Mouse (Mus musculus): ENCODE results near the gene Sema4d. TPM values are rescaled to one million over a fixed set of nuclear protein-coding genes. Genes with fewer than 3 reads are reported as not detected.
"Not testable (repeated sequence)": the region's sequence is repeated elsewhere in the genome, so short reads cannot be mapped to it uniquely, and the experiment has no call there.

The Sema4d gene
- polyA plus RNA-seq, 1 experiment from 2014 or later, result 15.1 TPM

- peaks cover 10% of the 10 kb centered on the region; the same call in 1 of the 2 replicates for H3K36me3 ChIP-seq (replicated peaks)
- no peak overlapping the region for H3K4me2 ChIP-seq
- ATAC-seq (replicated peaks), result no peak
- no peaks in the 10 kb centered on the region for H3K9me3 ChIP-seq
- H3K4me1 ChIP-seq, result no peaks in the 10 kb centered on the region
- H3K4me3 ChIP-seq, result no peak overlapping the region
- H3K27ac ChIP-seq, result no peak overlapping the region
- H3K9ac ChIP-seq, result no peak overlapping the region
- H3K27me3 ChIP-seq (replicated peaks), result no peaks in the 10 kb centered on the region
Observed at GRCm38 (mm10) chr13:51696481-51696880, 97.1 kb downstream of the Sema4d start.

GRCm38 (mm10) chr13:51688688-51689087, 104.9 kb downstream of the Sema4d start:
- Histone ChIP-seq H3K9ac (no peak overlapping the region), H3K4me2 (no peak overlapping the region), H3K4me3 (no peak overlapping the region), H3K27me3 (replicated peaks) (no peaks in the 10 kb centered on the region), H3K4me1 (no peaks in the 10 kb centered on the region), H3K9me3 (no peaks in the 10 kb centered on the region), H3K27ac (no peak overlapping the region), H3K36me3 (replicated peaks) (peaks cover 15% of the 10 kb centered on the region)
- ATAC-seq (replicated peaks), result no peak
- WGBS, result 48% methylated on average over 3 of the region's 3 CpGs

- H3K36me3 ChIP-seq (replicated peaks), result peaks cover 22% of the 10 kb centered on the region
- no peak for ATAC-seq (replicated peaks)
Observed at GRCm38 (mm10) chr13:51686966-51687365, 106.6 kb downstream of the Sema4d start.

GRCm38 (mm10) chr13:51685290-51685966, 108.1 kb downstream of the Sema4d start:
- Histone ChIP-seq H3K9me3 (no peaks in the 10 kb centered on the region), H3K27ac (no peak overlapping the region), H3K4me3 (no peak overlapping the region), H3K4me2 (no peak overlapping the region), H3K27me3 (replicated peaks) (no peaks in the 10 kb centered on the region), H3K4me1 (no peaks in the 10 kb centered on the region), H3K9ac (no peak overlapping the region), H3K36me3 (replicated peaks) (peaks cover 30% of the 10 kb centered on the region)
- WGBS, result 95% methylated on average over 7 of the region's 7 CpGs
- no peak for ATAC-seq (replicated peaks)

More at GRCm38 (mm10) chr13:51686966-51687365, 106.6 kb downstream of the Sema4d start:
- 95% methylated on average over 5 of the region's 5 CpGs for WGBS
- no peak overlapping the region for H3K4me2 ChIP-seq
- H3K27me3 ChIP-seq (replicated peaks), result no peaks in the 10 kb centered on the region
- no peak overlapping the region for H3K9ac ChIP-seq
- no peak overlapping the region for H3K4me3 ChIP-seq
- no peak overlapping the region for H3K27ac ChIP-seq
- no peaks in the 10 kb centered on the region for H3K9me3 ChIP-seq
- no peaks in the 10 kb centered on the region for H3K4me1 ChIP-seq

GRCm38 (mm10) chr13:51681634-51682033, 111.9 kb downstream of the Sema4d start:
- H3K27ac ChIP-seq, result no peak overlapping the region
- H3K9me3 ChIP-seq, result no peaks in the 10 kb centered on the region
- no peaks in the 10 kb centered on the region for H3K4me1 ChIP-seq
- H3K9ac ChIP-seq, result no peak overlapping the region
- H3K4me3 ChIP-seq, result no peak overlapping the region
- peaks cover 46% of the 10 kb centered on the region for H3K36me3 ChIP-seq (replicated peaks)
- WGBS, result 95% methylated on average over 8 of the region's 8 CpGs
- H3K4me2 ChIP-seq, result no peak overlapping the region
- H3K27me3 ChIP-seq (replicated peaks), result no peaks in the 10 kb centered on the region
- no peak for ATAC-seq (replicated peaks)

GRCm38 (mm10) chr13:51681076-51681475, 112.5 kb downstream of the Sema4d start:
- Histone ChIP-seq H3K27me3 (replicated peaks) (no peaks in the 10 kb centered on the region), H3K4me3 (no peak overlapping the region), H3K9me3 (no peaks in the 10 kb centered on the region), H3K36me3 (replicated peaks) (peaks cover 52% of the 10 kb centered on the region), H3K4me1 (no peaks in the 10 kb centered on the region), H3K4me2 (no peak overlapping the region), H3K9ac (no peak overlapping the region), H3K27ac (no peak overlapping the region)
- ATAC-seq (replicated peaks), result 0 out of 2 replicates have a peak, but pooled peaks have one; percentile 30
- 91% methylated on average over 5 of the region's 5 CpGs for WGBS

- H3K9me3 ChIP-seq, result no peaks in the 10 kb centered on the region
- no peak for ATAC-seq (replicated peaks)
- H3K36me3 ChIP-seq (replicated peaks), result peaks cover 50% of the 10 kb centered on the region
- no peak overlapping the region for H3K27ac ChIP-seq
- H3K9ac ChIP-seq, result no peak overlapping the region
- no peak overlapping the region for H3K4me3 ChIP-seq
- H3K4me1 ChIP-seq, result no peaks in the 10 kb centered on the region
- 83% methylated on average over 4 of the region's 4 CpGs for WGBS
- no peaks in the 10 kb centered on the region for H3K27me3 ChIP-seq (replicated peaks)
- no peak overlapping the region for H3K4me2 ChIP-seq
Observed at GRCm38 (mm10) chr13:51679332-51679731, 114.2 kb downstream of the Sema4d start.

- WGBS, result 92% methylated on average over 6 of the region's 6 CpGs
- Histone ChIP-seq H3K27me3 (replicated peaks) (no peaks in the 10 kb centered on the region), H3K36me3 (replicated peaks) (peaks cover 55% of the 10 kb centered on the region), H3K9ac (no peak overlapping the region), H3K4me2 (no peak overlapping the region), H3K27ac (no peak overlapping the region), H3K9me3 (no peaks in the 10 kb centered on the region), H3K4me1 (no peaks in the 10 kb centered on the region), H3K4me3 (no peak overlapping the region)
- no peak for ATAC-seq (replicated peaks)
Observed at GRCm38 (mm10) chr13:51678687-51679086, 114.9 kb downstream of the Sema4d start.

GRCm38 (mm10) chr13:51677630-51678185, 115.8 kb downstream of the Sema4d start:
- Histone ChIP-seq H3K4me3 (no peak overlapping the region), H3K27me3 (replicated peaks) (no peaks in the 10 kb centered on the region), H3K36me3 (replicated peaks) (peaks cover 55% of the 10 kb centered on the region), H3K4me1 (no peaks in the 10 kb centered on the region), H3K4me2 (no peak overlapping the region), H3K9me3 (no peaks in the 10 kb centered on the region), H3K9ac (no peak overlapping the region), H3K27ac (no peak overlapping the region)
- WGBS, result 90% methylated on average over 7 of the region's 7 CpGs
- ATAC-seq (replicated peaks), result no peak

GRCm38 (mm10) chr13:51677041-51677440, 116.5 kb downstream of the Sema4d start:
- no peaks in the 10 kb centered on the region for H3K9me3 ChIP-seq
- H3K4me3 ChIP-seq, result no peak overlapping the region
- no peak overlapping the region for H3K4me2 ChIP-seq
- no peaks in the 10 kb centered on the region for H3K4me1 ChIP-seq
- peaks cover 54% of the 10 kb centered on the region for H3K36me3 ChIP-seq (replicated peaks)
- no peaks in the 10 kb centered on the region for H3K27me3 ChIP-seq (replicated peaks)
- H3K9ac ChIP-seq, result no peak overlapping the region
- no peak for ATAC-seq (replicated peaks)
- no peak overlapping the region for H3K27ac ChIP-seq
- 98% methylated on average over 12 of the region's 12 CpGs for WGBS

GRCm38 (mm10) chr13:51676641-51677040, 116.9 kb downstream of the Sema4d start:
- no peak overlapping the region for H3K4me3 ChIP-seq
- H3K27me3 ChIP-seq (replicated peaks), result no peaks in the 10 kb centered on the region
- no peak overlapping the region for H3K27ac ChIP-seq
- ATAC-seq (replicated peaks), result no peak
- 89% methylated on average over 4 of the region's 4 CpGs for WGBS
- no peak overlapping the region for H3K9ac ChIP-seq
- H3K4me1 ChIP-seq, result no peaks in the 10 kb centered on the region
- no peak overlapping the region for H3K4me2 ChIP-seq
- peaks cover 52% of the 10 kb centered on the region for H3K36me3 ChIP-seq (replicated peaks)
- H3K9me3 ChIP-seq, result no peaks in the 10 kb centered on the region

- not testable (repeated sequence) for ATAC-seq (replicated peaks); H3K4me2 ChIP-seq; H3K27me3 ChIP-seq (replicated peaks); H3K9ac ChIP-seq; H3K9me3 ChIP-seq; H3K27ac ChIP-seq; H3K4me1 ChIP-seq; H3K4me3 ChIP-seq
- 94% methylated on average over 12 of the region's 12 CpGs for WGBS
- H3K36me3 ChIP-seq (replicated peaks), result peaks cover 34% of the 10 kb centered on the region; the same call in 1 of the 2 replicates
Observed at GRCm38 (mm10) chr13:51668195-51668594, 125.4 kb downstream of the Sema4d start.

- no peak for ATAC-seq (replicated peaks)
- Histone ChIP-seq H3K27ac (no peak overlapping the region), H3K36me3 (replicated peaks) (peaks cover 60% of the 10 kb centered on the region), H3K4me3 (no peak overlapping the region), H3K9me3 (no peaks in the 10 kb centered on the region), H3K9ac (no peak overlapping the region), H3K27me3 (replicated peaks) (no peaks in the 10 kb centered on the region), H3K4me1 (no peaks in the 10 kb centered on the region), H3K4me2 (no peak overlapping the region)
- 93% methylated on average over 2 of the region's 2 CpGs for WGBS
Observed at GRCm38 (mm10) chr13:51663561-51663960, 130.0 kb downstream of the Sema4d start.

All from midbrain, embryonic 15.5 days (tissue).